Comparison of ENCODE assay signal across 8 mouse cellular contexts in the genomic region with DNA sequence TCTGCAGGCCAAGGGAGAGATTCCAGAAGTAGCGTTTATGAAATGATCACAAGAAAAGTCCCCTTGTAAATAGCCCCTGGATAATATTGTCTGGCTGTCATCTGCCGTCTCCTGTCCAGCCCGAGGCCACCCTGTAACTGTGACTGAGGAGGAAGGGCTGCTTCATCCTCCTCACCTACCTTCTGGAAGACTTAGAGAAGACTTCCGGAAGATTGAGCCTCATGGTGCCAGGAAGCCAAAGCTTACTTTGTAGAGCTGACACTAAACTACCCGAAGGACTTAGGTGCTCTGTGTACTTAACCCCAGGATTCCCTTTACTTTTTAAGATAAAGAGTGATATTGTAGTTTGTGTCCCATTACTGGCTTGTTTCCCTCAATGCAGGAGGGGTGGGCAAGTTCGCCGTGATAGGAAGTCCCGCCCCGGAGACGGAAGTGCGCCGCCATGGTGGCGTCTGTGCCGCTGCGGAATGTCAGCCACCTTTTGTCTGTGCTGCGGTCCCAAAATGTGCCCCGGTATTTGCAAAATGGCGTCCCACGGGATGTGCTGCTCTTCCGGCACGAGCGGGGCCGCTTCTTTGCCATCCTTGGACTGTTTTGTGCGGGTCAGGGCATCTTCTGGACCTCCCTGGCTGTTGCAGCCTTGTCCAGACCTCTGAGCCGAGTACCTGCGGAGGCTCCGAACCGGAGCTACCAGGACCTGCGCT. TPM values are rescaled to one million over a fixed set of nuclear protein-coding genes. Genes with fewer than 3 reads are reported as not detected.
DNase-seq lines count a peak whose midpoint lies in the region; ATAC-seq and TF ChIP-seq lines count a peak whose summit lies in the region.

Gene Tmem223 (plus strand): TSS at position 430 of the 704 bp plus-strand sequence.

- peak; percentile 53; the same call in 1 of the 2 replicates for ATAC-seq in frontal cortex, adult (ENCODE audit: low TSS enrichment)
- ATAC-seq in neural tube, embryonic 14.5 days (ENCODE audit: low read depth): peak; percentile 47; the same call in 1 of the 2 replicates

- H3K4me1 ChIP-seq in lung, adult 2 months (ENCODE audit: control insufficient read depth, insufficient read depth, low read length): peaks cover 19% of the 10 kb centered on the region
- peaks cover 31% of the 10 kb centered on the region for H3K4me1 ChIP-seq in neural tube, embryonic 14.5 days (ENCODE audit: control insufficient read depth, insufficient read depth, low read length)
- H3K4me1 ChIP-seq in testis, adult 2 months (ENCODE audit: control insufficient read depth, insufficient read depth, low read length): peaks cover 6% of the 10 kb centered on the region

- H3K4me2 ChIP-seq in neural tube, embryonic 14.5 days (ENCODE audit: low read depth, low read length): peak within 1 kb of the TSS; percentile 88

- DNase-seq in ES-CJ7 (ENCODE audit: low read depth, low spot score): peak; percentile 77
- DNase-seq in cerebellum, adult 9-10 months: peak; percentile 79
- DNase-seq in heart, postnatal 4 days: peak; percentile 88
- DNase-seq in layer of hippocampus, adult 2 months (ENCODE audit: low spot score in 2 of 2): peak; percentile 86 to 87
- DNase-seq in lung, adult 2 months: peak; percentile 80

- H3K9ac ChIP-seq in neural tube, embryonic 14.5 days (replicated peaks; ENCODE audit: low read depth, low read length): peak within 1 kb of the TSS; percentile 96

- TF ChIP-seq POLR2A in lung, adult 2 months (IDR thresholded peaks at IDR 0.05; ENCODE audit: borderline replicate concordance, extremely low read depth, low read depth, low read length): peak; percentile 96
- peak; percentile 76 for TF ChIP-seq POLR2A in testis, adult 2 months (IDR thresholded peaks at IDR 0.05; ENCODE audit: control insufficient read depth, low read depth, low read length)

- H3K36me3 ChIP-seq in neural tube, embryonic 14.5 days (ENCODE audit: control insufficient read depth, insufficient read depth, low read length): peaks cover 56% of the 10 kb centered on the region
- peaks cover 2% of the 10 kb centered on the region for H3K36me3 ChIP-seq in testis, adult 2 months (ENCODE audit: control insufficient read depth, insufficient read depth, low read length)

- H3K27me3 ChIP-seq in neural tube, embryonic 14.5 days (ENCODE audit: control insufficient read depth, insufficient read depth, low read length): no peaks in the 10 kb centered on the region
- no peaks in the 10 kb centered on the region for H3K27me3 ChIP-seq in testis, adult 2 months (ENCODE audit: control insufficient read depth, insufficient read depth, low read length)

- peaks cover under 1% of the 10 kb centered on the region; the same call in 1 of the 2 replicates for H3K9me3 ChIP-seq in neural tube, embryonic 14.5 days (ENCODE audit: control insufficient read depth, low read length)

- WGBS in lung, adult 2 months: 12% methylated on average over 29 of the region's 29 CpGs
- 22% methylated on average over 29 of the region's 29 CpGs for WGBS in neural tube, embryonic 14.5 days

- peak; percentile 45 for TF ChIP-seq CTCF in layer of hippocampus, adult 2 months (conservative IDR thresholded peaks at IDR 0.05)
- no peak for TF ChIP-seq CTCF in lung, adult 2 months (IDR thresholded peaks at IDR 0.05; ENCODE audit: insufficient read depth, low read length)
- TF ChIP-seq CTCF in testis, adult 2 months (IDR thresholded peaks at IDR 0.05; ENCODE audit: control insufficient read depth, insufficient read depth, insufficient replicate concordance, low read depth, low read length): no peak

- peak within 1 kb of the TSS; percentile 96 for H3K27ac ChIP-seq in layer of hippocampus, adult 2 months
- H3K27ac ChIP-seq in neural tube, embryonic 14.5 days (ENCODE audit: low read depth, low read length): peak within 1 kb of the TSS; percentile 84
- H3K27ac ChIP-seq in testis, adult 2 months (ENCODE audit: control insufficient read depth, insufficient read depth, low read depth, low read length): peak within 1 kb of the TSS; percentile 56

- H3K4me3 ChIP-seq in layer of hippocampus, adult 2 months: peak within 1 kb of the TSS; percentile 97
- peak within 1 kb of the TSS; percentile 97 for H3K4me3 ChIP-seq in lung, adult 2 months (replicated peaks; ENCODE audit: extremely low read depth, low read depth, low read length)
- peak within 1 kb of the TSS; percentile 78 for H3K4me3 ChIP-seq in neural tube, embryonic 14.5 days (ENCODE audit: low read depth, low read length)
- peak within 1 kb of the TSS; percentile 85 for H3K4me3 ChIP-seq in testis, adult 2 months (ENCODE audit: control insufficient read depth, low read depth, low read length)

RNA-seq across cellular contexts. Expression of gene Tmem223, which starts in this region (rescaled TPM):
- 100 to 1,000 TPM; 121 to 133 TPM for total RNA-seq in heart, postnatal 4 days (2021)
- 10 to 100 TPM; 75.4 to 82.7 TPM for total RNA-seq in layer of hippocampus, adult 2 months (2021)
- 188 and 217 TPM in 2 replicates for polyA plus RNA-seq in lung, adult 2 months (2012; rRNA removed)
- 223 and 263 TPM in 2 replicates for polyA plus RNA-seq in neural tube, embryonic 14.5 days (2014; fragmentation: Nextera tagmentation; extraction: Ambion mirVana)
- polyA plus RNA-seq in testis, adult 2 months (2012; rRNA removed): 15.8 and 17.0 TPM in 2 replicates

Comparison
In these comparisons a context has a peak if more than half of its experiments do, and no peak if none do; other contexts are left out.
1. Peak in every context shown above with its lines: DNase-seq, ATAC-seq, H3K4me3 ChIP-seq and H3K27ac ChIP-seq.
2. RNA of gene Tmem223 (polyA plus RNA-seq): 223 to 263 TPM in neural tube, embryonic 14.5 days and 188 to 217 TPM in lung, adult 2 months; 15.8 to 17.0 TPM in testis, adult 2 months; every median in the first group is over 10 times any median in the second.